Mouse (Mus musculus) hindbrain, embryonic 14.5 days (tissue): ENCODE data around the gene 2010111I01Rik. TPM values are rescaled to one million over a fixed set of nuclear protein-coding genes. Genes with fewer than 3 reads are reported as not detected.
A peak's percentile ranks its signal among the peaks of the same experiment; 100 is the strongest.

Experiments
- ATAC-seq: fragments of 200-750 bp; cut with Nextera tagmentation; 2 replicates; pipeline ENCODE4 v1.8.0; 2017; ENCODE audit warnings: moderate number of reproducible peaks, mild to moderate bottlenecking, moderate TSS enrichment, moderate library complexity; ENCODE audit not compliant: low FRiP score
- DNase-seq: peaks from one replicate; pipeline ENCODE4 v3.0.0-alpha.2; 2015; ENCODE audit warnings: low spot score
- H3K27ac ChIP-seq: fragments of 300-500 bp; sonication (generic); 2 replicates; pipeline ENCODE4 v1.5.1; 2014; ENCODE audit warnings: mild to moderate bottlenecking, moderate library complexity
- H3K27me3 ChIP-seq: fragments of 300-500 bp; sonication (generic); 2 replicates; pipeline ENCODE4 v1.6.1; 2014; ENCODE audit warnings: mild to moderate bottlenecking, low read length, mixed read lengths; ENCODE audit not compliant: control insufficient read depth, insufficient read depth
- H3K36me3 ChIP-seq: fragments of 300-500 bp; sonication (generic); replicated peaks from 2 replicates; pipeline ENCODE4 v1.6.1; 2014; ENCODE audit not compliant: control insufficient read depth, insufficient read depth
- H3K4me1 ChIP-seq: fragments of 300-500 bp; sonication (generic); replicated peaks from 2 replicates; pipeline ENCODE4 v1.6.1; 2014; ENCODE audit warnings: antibody characterized with exemption, low read length, mixed read lengths; ENCODE audit not compliant: control insufficient read depth, insufficient read depth
- H3K4me2 ChIP-seq: fragments of 300-500 bp; sonication (generic); replicated peaks from 2 replicates; pipeline ENCODE4 v1.6.1; 2014; ENCODE audit warnings: mild to moderate bottlenecking, moderate library complexity
- H3K4me3 ChIP-seq: fragments of 300-500 bp; sonication (generic); replicated peaks from 2 replicates; pipeline ENCODE4 v1.5.1; 2014; ENCODE audit warnings: mild to moderate bottlenecking, low read length
- H3K9ac ChIP-seq: fragments of 300-500 bp; sonication (generic); 2 replicates; pipeline ENCODE4 v1.6.1; 2014
- H3K9me3 ChIP-seq: fragments of 300-500 bp; sonication (generic); 2 replicates; pipeline ENCODE4 v1.6.1; 2016; ENCODE audit warnings: low read length; ENCODE audit not compliant: control insufficient read depth
- WGBS: fragments of 180-500 bp; shearing (Covaris S2); extraction: QIAGEN DNeasy Blood & Tissue Kit; methylation state at CpG from one replicate; pipeline ENCODE4 v1.1.7; 2014; 5-methylcytosine and 5-hydroxymethylcytosine counted together
- polyA plus RNA-seq: library from polyadenylated mRNA; unstranded; fragments of >200 nt; fragmentation: Nextera tagmentation; extraction: Ambion mirVana; gene quantifications from 2 replicates; pipeline ENCODE4 v1.2.1, GENCODE M21; 2014

Gene 2010111I01Rik
- polyA plus RNA-seq, 1 experiment from 2014 or later = 32.6 TPM

GRCm38 (mm10) chr13:63046206-63047020, 81.7 kb downstream of the 2010111I01Rik start:
- 47% methylated on average over 7 of the region's 7 CpGs for WGBS

GRCm38 (mm10) chr13:63063706-63064105, 99.0 kb downstream of the 2010111I01Rik start:
- Histone ChIP-seq H3K27ac (no peak overlapping the region), H3K27me3 (no peaks in the 10 kb centered on the region), H3K4me1 (no peaks in the 10 kb centered on the region), H3K9me3 (no peaks in the 10 kb centered on the region), H3K36me3 (no peaks in the 10 kb centered on the region), H3K4me2 (no peak overlapping the region), H3K4me3 (no peak overlapping the region), H3K9ac (no peak overlapping the region)
- no peak for DNase-seq
- 80% methylated on average over 1 of the region's 1 CpGs for WGBS
- ATAC-seq = no peak

More at GRCm38 (mm10) chr13:63046206-63047020, 81.7 kb downstream of the 2010111I01Rik start:
- H3K36me3 ChIP-seq = no peaks in the 10 kb centered on the region
- H3K4me2 ChIP-seq = no peak overlapping the region
- no peaks in the 10 kb centered on the region for H3K27me3 ChIP-seq
- ATAC-seq (peak; percentile 84), DNase-seq (peak; percentile 81)
- H3K4me3 ChIP-seq = no peak overlapping the region
- H3K9ac ChIP-seq = no peak overlapping the region
- H3K27ac ChIP-seq = no peak overlapping the region
- no peaks in the 10 kb centered on the region for H3K4me1 ChIP-seq
- no peaks in the 10 kb centered on the region for H3K9me3 ChIP-seq

GRCm38 (mm10) chr13:63066607-63067006, 101.9 kb downstream of the 2010111I01Rik start:
- H3K27me3 ChIP-seq = no peaks in the 10 kb centered on the region
- no peaks in the 10 kb centered on the region for H3K4me1 ChIP-seq
- WGBS = 79% methylated on average over 1 of the region's 1 CpGs
- H3K27ac ChIP-seq = no peak overlapping the region
- no peak overlapping the region for H3K4me2 ChIP-seq
- H3K9me3 ChIP-seq = no peaks in the 10 kb centered on the region
- DNase-seq (no peak), ATAC-seq (no peak)
- no peak overlapping the region for H3K9ac ChIP-seq
- no peaks in the 10 kb centered on the region for H3K36me3 ChIP-seq
- H3K4me3 ChIP-seq = no peak overlapping the region

- no peaks in the 10 kb centered on the region for H3K27me3 ChIP-seq
- WGBS = 80% methylated on average over 4 of the region's 4 CpGs
- no peak for ATAC-seq
- DNase-seq = no peak
- no peak overlapping the region for H3K27ac ChIP-seq
- no peak overlapping the region for H3K4me3 ChIP-seq
- H3K9me3 ChIP-seq = no peaks in the 10 kb centered on the region
- H3K36me3 ChIP-seq = no peaks in the 10 kb centered on the region
- H3K9ac ChIP-seq = no peak overlapping the region
- H3K4me2 ChIP-seq = no peak overlapping the region
- no peaks in the 10 kb centered on the region for H3K4me1 ChIP-seq
Observed at GRCm38 (mm10) chr13:63068371-63069136, 103.9 kb downstream of the 2010111I01Rik start.

- H3K4me1 ChIP-seq = no peaks in the 10 kb centered on the region
Observed at GRCm38 (mm10) chr13:63071874-63072273, 107.2 kb downstream of the 2010111I01Rik start.

GRCm38 (mm10) chr13:63072376-63072775, 107.7 kb downstream of the 2010111I01Rik start:
- Histone ChIP-seq H3K27ac (no peak overlapping the region), H3K4me2 (no peak overlapping the region), H3K9ac (no peak overlapping the region), H3K4me1 (no peaks in the 10 kb centered on the region), H3K27me3 (no peaks in the 10 kb centered on the region), H3K4me3 (no peak overlapping the region), H3K9me3 (no peaks in the 10 kb centered on the region), H3K36me3 (no peaks in the 10 kb centered on the region)
- 41% methylated on average over 3 of the region's 3 CpGs for WGBS
- DNase-seq (no peak), ATAC-seq (no peak)

More at GRCm38 (mm10) chr13:63071874-63072273, 107.2 kb downstream of the 2010111I01Rik start:
- Histone ChIP-seq H3K27me3 (no peaks in the 10 kb centered on the region), H3K4me3 (no peak overlapping the region), H3K4me2 (no peak overlapping the region), H3K36me3 (no peaks in the 10 kb centered on the region), H3K9ac (no peak overlapping the region), H3K9me3 (no peaks in the 10 kb centered on the region), H3K27ac (no peak overlapping the region)
- DNase-seq (no peak), ATAC-seq (no peak)
- 74% methylated on average over 8 of the region's 8 CpGs for WGBS

- Histone ChIP-seq H3K4me2 (no peak overlapping the region), H3K27me3 (no peaks in the 10 kb centered on the region), H3K36me3 (no peaks in the 10 kb centered on the region), H3K27ac (no peak overlapping the region), H3K4me1 (no peaks in the 10 kb centered on the region), H3K9me3 (no peaks in the 10 kb centered on the region), H3K9ac (no peak overlapping the region), H3K4me3 (no peak overlapping the region)
- no peak for ATAC-seq
- no peak for DNase-seq
- WGBS = 81% methylated on average over 9 of the region's 9 CpGs
Observed at GRCm38 (mm10) chr13:63073911-63074675, 109.4 kb downstream of the 2010111I01Rik start.

GRCm38 (mm10) chr13:63074676-63074991, 109.9 kb downstream of the 2010111I01Rik start:
- WGBS = 89% methylated on average over 3 of the region's 3 CpGs
- H3K27ac ChIP-seq = no peak overlapping the region
- H3K4me3 ChIP-seq = no peak overlapping the region
- H3K9me3 ChIP-seq = no peaks in the 10 kb centered on the region
- H3K27me3 ChIP-seq = no peaks in the 10 kb centered on the region
- no peak for ATAC-seq
- H3K9ac ChIP-seq = no peak overlapping the region
- DNase-seq = no peak
- no peaks in the 10 kb centered on the region for H3K36me3 ChIP-seq
- no peak overlapping the region for H3K4me2 ChIP-seq
- H3K4me1 ChIP-seq = no peaks in the 10 kb centered on the region

GRCm38 (mm10) chr13:63075331-63075855, 110.7 kb downstream of the 2010111I01Rik start:
- Histone ChIP-seq H3K36me3 (no peaks in the 10 kb centered on the region), H3K4me2 (no peak overlapping the region), H3K9me3 (no peaks in the 10 kb centered on the region), H3K27me3 (no peaks in the 10 kb centered on the region), H3K27ac (no peak overlapping the region), H3K4me1 (no peaks in the 10 kb centered on the region), H3K4me3 (no peak overlapping the region), H3K9ac (no peak overlapping the region)
- WGBS = 90% methylated on average over 2 of the region's 2 CpGs
- DNase-seq = no peak
- ATAC-seq = no peak
